Mouse (Mus musculus) thymus, adult 2 months (tissue): ENCODE measurements around the gene Zfp276.

Experiments
- CTCF ChIP-seq: fragments of 200-500 bp; IDR thresholded peaks from 2 replicates; pipeline ENCODE4 v1.5.1; 2012; ENCODE audit warnings: mild to moderate bottlenecking, control low read depth, low read length, moderate library complexity, borderline replicate concordance; ENCODE audit not compliant: control insufficient read depth, poor library complexity, insufficient read depth; ENCODE audit errors: extremely low read depth
- POLR2A ChIP-seq: fragments of 200-500 bp; IDR thresholded peaks from 2 replicates; pipeline ENCODE4 v1.6.1; 2012; ENCODE audit warnings: mild to moderate bottlenecking, low read length, control low read depth, moderate library complexity; ENCODE audit not compliant: control insufficient read depth, poor library complexity, insufficient read depth; ENCODE audit errors: extremely low read depth

DNA sequence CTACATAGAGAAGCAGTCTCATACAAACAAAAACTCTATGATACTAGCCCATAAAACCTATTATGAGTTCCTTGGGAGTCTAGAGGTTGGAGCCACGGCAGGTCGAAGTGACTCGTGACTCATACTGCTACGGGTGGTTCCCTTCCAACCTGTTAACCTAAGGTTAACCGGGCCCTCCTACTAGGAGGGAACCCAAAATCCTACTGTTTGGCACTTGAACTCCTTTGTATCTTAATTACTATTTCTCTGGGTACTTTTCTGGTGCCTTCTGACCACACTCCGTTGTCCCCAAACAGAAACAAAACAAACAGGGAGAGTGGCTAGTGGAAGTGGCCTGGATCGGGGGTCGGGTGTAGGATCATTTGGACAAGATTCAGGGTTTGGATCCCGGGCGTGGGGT lies 42.1 kb upstream of the Zfp276 start:
- TF ChIP-seq POLR2A (no peak), CTCF (no peak)
